Mouse (Mus musculus) embryo, embryonic 10 days (tissue): ENCODE results near the gene Gpr55.
"Not testable (repeated sequence)": the region's sequence is repeated elsewhere in the genome, so short reads cannot be mapped to it uniquely, and the experiment has no call there.

ENCODE experiments used
- DNase-seq: peaks from one replicate; pipeline ENCODE4 v3.0.0-alpha.2; 2015; ENCODE audit warnings: low spot score

The Gpr55 gene

DNA sequence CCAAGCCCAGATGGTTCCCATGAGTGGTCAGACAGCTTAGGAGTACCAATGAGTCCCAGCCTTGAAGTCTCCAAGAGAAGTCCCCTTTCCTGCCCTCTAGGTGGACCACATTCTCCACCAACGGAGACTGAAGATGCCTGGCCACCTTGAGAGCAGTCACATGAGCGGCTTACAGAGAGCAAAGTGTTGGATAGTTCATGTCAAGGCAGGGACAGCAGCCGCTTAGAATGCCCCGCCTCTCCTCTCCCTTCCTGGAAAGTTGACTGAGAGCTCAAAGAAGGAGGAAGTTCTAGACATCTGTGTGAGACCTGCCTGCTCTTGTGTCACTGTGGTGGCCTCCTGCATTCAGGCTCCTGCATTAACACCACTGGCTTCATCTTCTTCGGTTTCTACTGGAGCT is at the start of gene Gpr55:
Gene Gpr55, minus strand, starts transcription at position 135 of the 400 bp plus-strand sequence.
- no peak for DNase-seq

DNA sequence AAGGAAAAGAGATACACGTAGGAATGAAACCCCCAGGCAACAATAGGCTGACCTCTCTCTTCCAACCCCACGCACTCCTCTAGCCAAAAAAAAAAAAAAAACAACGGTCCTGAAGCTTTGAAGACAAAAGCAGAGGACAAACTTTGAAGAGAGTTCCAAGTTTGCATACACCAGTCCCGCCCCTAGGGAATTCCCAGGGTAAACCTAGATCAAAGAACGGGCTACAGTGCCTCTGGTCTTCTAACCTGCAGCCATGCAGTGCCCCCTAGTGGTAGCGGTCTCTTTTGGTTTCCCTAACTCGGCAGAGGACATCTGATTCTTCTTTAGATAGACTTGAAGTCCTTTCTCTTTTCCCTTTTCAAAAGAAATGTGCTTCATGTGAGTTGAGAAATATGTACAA is 47.0 kb upstream of the Gpr55 start:
- DNase-seq: peak; percentile 95

DNA sequence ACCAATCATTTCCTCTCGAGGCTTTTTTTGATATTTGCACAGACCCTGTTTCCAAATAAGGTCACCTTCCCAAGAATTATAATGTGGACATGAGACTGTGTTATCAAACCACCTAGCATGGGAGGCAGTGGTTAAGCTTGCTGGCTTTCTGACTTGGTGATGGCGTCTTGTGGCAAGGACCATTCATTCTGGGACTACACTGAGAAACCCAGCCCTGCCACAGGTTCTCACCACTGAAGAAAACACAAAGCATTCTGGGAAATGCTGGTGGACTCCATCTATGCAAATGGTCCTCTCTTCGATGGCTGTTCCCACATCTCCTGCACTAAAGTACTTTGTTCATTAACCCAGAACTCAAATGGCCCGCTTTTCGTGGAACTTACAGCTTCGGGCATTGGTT is 45.2 kb upstream of the Gpr55 start:
- DNase-seq: no peak

DNA sequence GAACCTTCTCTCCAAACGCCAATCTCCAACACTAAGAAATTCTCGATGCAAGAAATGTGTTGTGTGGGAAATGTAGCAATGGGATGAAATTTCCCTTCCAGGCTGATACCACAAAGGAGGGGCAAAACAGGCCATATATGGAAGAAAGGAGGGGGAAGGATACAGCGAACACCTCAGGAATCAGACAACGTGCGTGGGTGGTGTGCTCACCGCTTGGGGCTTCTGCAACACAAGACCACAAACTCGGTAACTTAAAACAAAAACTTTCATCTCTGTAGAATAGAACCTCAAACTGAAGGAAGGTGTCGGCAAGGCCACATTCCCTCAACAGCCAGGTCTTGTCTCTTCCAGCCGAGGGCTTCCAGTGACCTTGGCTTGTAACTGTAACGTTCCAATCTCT is 44.7 kb upstream of the Gpr55 start:
- DNase-seq: no peak

DNA sequence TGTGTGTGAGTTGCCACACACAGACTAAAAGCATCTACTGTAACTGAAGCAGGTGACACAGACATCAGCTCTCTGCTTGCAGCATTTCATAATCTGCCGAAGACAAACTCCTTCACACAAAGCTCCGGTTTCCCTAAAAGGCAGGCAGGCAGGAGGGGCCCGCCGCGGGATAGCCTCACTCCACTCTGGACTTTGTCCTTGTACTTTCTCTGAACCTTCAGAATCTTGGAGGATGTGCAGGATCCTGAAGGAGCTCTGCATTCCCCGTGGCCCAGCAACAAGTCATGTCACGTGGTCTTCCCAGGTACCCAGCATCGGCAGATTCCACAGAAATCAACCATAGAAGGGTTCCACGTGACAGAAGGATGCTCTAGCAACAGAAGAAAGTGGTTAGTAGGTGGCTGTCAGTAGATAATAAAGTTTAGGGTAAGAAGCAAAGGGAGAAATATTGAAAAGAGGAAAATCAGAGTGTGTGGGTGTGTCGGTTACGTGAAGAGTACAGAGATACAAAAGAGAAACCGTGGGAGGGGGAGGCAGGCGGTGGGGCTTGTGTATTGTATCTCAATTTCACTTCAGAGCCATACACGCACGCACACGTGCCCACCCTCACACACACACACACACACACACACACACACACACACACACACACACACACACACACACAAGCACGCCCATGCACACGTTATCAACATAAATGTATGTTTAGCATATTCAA is 39.2 kb upstream of the Gpr55 start:
- DNase-seq: no peak

DNA sequence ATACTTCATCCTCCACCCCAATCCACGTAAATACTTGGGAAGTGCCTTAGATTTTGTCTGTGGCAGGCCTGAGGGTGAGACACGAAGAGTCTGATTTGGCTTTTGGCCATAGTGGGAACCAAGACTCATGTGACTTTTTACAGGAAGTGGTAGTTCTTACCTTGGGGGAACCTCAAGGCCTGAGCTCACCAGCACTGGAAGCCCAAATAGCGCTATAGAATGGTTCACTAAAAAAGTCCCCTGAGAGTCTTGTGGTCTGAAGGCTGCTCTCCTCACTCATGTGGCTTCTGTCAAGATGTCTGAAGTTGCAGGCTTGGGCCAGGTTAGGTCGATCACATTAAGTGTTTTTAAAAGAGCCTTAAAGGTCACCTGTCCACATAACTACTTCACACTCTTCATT is 37.2 kb upstream of the Gpr55 start:
- no peak for DNase-seq

DNA sequence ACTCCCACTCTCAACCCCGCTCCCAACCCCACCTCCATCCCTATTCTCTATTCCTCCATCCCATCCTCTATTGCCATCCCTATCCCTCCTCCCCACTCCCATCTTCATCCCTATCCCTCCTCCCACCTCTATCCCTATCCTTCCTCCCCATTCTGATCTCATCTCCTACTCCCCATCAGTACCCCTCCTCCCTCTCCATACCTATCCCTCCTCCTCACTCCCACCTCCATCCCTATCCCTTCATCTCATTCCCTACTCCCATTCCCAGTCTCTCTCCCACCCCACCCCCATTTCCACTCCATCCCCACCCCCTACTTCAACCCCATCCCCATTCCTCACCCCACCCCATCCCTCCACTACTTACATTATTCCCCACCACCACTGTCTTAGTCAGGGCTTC is 36.4 kb upstream of the Gpr55 start:
- no peak for DNase-seq

DNA sequence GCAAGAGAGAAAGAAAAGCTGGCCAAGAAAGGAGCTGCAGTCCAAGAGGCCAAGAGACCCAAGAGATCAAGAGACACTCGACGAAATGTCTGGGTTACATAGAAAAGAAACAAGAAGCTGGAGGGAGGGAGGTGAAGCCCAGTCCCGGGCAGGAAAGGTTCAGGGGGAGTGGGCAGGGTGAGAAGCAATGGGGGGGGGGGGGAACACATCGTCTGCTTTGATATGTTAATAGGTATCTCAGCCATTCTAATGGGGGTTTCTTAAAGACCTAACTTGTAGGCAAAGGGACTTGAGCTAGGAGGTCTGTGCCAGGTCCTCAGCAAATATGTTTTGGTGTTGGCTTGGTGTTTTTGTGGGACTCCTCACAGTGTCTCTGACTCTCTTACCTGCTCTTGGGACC is 32.7 kb upstream of the Gpr55 start:
- DNase-seq: no peak

DNA sequence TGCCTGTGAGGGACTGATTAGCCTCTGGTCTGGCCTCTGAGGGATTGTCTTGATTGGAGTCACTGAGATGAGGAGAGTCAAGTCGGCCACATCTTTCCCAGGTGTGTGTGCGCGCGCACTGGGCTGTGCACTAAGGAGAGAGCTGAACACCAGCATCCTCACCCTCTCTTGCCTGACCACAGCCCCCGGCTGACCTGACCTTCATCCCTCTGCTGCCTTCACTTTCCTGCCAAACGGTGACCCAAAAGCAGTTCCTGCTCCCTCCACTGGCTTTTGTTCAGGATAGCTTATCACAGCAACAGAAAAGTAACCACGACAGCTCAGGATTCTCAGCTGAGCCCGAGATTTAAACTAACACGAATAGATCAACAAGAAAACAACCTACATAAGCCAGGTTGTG is 31.4 kb upstream of the Gpr55 start:
- no peak for DNase-seq

DNA sequence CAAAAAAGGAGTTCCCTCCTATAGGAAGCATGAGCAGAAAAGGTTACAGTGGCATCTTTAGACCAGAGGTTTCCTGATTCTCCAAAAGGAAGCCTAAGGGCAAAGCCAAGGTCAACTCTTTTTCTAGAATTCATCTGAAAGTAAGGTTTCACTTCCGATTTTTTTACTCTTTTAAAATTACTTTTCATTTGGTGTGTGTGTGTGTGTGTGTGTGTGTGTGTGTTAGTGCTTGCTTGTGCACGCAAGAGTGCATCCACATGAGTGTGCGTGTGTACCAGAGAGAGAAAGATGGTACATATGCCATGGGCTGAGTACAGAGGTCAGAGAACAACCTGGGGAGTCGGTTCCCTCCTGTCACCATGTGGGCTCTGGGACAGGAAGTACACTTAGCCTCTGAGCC is 28.1 kb upstream of the Gpr55 start:
- not testable (repeated sequence) for DNase-seq

DNA sequence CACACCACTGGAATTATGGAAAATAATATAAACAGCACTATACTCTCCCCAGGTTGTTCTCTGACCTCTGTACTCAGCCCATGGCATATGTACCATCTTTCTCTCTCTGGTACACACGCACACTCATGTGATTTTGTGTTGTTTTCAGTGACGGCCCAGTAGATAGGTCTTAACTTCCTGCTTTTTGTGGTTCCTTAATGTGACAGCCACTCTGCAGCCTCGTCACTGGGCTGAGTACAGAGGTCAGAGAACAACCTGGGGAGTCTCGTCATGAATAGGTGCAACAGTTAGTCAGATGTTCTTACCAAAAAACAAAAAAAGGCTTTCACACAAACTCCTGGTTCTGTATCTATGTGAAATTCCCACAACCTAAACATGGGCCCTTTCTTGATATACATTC is 27.5 kb upstream of the Gpr55 start:
- no peak for DNase-seq

DNA sequence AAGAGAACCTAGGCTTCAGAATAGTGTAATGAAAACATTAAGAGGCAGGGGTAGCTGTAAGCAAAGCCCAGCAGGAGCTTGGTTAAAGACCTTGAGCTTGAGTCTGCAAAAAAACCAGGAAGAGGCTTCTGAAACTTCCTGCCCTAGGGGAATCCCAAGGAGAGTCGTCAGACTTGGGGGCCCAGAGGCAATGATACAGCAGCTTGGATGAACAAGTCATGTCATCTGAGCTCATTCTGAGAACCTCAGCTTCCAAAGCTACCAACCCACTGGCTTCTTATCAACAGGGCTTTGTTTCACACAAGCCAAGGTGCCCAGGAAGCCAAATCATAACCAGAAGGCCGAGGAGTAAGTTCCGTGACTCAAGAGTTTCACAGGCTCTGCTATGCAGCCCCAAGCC is 25.0 kb upstream of the Gpr55 start:
- no peak for DNase-seq

DNA sequence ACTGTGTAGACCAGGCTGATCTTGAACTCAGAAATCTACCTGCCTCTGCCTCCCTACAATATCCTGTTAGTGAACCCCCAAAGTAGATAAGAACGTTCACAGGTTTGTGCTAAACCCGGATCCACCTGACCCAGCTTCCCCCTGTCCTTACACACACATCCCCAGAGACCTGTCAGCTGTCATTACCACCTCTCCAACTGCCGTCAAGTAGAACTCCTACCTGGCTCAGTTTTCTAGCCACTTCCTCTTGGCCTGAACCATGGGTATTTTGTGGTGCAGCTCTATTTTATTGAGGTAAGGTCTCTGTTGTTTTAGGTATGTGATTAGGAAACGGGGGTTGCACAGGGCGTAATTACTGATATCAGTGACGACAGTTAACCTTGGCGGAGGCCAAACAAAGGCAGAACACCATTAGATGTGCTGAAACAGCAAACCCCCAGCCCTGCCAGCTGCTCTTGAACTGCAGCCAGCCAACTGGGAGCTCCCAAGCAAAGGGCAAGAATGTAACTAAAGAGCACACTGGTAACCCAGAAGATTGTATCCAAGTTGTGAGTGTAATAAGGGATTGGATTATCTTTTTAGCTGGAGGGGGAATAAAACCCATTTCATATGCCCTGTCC is 21.0 kb upstream of the Gpr55 start:
- DNase-seq: no peak

DNA sequence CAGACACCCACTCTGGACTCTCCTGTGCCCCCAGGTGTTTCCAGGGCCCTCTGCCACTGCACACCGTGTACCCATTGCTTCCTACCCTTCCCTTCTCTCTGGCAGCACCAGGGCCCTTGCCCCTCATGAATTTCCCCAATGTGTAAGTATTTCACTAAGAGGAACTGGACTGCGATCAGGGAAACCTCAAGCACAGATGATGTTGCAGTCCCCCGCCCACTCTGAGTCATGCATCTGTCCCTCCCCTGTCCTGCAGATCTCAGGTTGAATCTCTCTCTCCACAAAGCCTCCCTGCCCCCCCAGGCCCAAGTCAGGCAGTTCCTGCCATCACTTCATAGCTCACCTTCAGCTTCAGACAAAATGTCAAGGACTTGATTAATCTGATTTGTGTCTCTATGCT is 16.9 kb upstream of the Gpr55 start:
- no peak for DNase-seq

DNA sequence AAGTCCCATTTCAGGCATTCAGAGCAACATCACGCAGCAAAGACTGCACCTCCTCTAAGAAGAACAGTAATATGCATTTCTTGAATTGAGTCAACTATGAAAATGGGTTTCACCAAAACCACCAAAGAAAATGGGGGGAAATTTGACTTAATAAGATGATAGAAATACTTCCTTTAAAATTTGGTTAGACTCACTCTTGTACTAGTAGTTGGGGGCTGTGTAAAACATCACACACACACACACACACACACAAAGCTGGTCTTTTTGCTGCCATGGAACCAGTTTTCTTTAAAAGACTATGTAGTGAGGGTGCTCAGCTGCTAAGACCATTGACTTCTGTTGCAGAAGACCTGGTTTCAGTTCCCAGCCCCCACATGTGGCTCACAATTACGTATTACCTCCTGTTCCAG is 12.7 kb upstream of the Gpr55 start:
- DNase-seq: no peak

DNA sequence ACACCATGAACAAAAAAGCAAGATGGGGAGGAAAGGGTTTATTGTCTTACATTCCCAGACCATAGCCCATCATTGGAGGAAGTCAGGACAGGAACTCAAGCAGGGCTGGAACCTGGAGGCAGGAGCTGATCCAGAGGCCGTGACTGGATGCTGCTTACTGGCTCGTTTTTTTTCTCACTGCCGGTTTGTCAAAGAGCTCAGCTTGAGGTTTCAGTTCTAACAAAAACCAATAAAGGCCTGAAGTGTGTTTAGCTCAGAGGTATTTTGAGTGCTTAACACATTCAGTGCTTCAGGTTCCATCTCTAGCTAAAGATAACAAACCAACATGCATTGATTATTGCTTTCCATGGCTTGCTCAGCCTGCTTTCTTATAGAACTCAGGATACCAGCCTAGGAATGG is 11.5 kb upstream of the Gpr55 start:
- DNase-seq: no peak

DNA sequence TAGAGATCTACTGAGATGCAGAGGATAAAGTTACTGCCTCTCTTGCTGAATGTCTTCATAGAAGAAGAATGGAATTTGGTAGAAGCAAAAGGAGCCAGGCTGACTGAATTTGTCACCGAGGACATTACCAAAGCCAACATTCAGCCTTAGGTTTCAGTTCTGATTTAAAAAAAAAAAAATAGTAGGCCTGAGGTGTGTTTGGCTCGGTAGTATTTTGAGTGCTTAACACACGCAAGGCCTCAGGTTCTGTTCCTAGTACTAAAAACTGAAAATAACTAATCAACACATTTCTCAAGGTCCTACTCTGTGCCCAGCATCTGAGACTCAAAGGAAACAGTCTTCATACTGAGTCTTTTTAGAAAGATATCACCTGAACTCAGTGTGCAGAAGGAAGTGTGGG is 10.3 kb upstream of the Gpr55 start:
- no peak for DNase-seq

DNA sequence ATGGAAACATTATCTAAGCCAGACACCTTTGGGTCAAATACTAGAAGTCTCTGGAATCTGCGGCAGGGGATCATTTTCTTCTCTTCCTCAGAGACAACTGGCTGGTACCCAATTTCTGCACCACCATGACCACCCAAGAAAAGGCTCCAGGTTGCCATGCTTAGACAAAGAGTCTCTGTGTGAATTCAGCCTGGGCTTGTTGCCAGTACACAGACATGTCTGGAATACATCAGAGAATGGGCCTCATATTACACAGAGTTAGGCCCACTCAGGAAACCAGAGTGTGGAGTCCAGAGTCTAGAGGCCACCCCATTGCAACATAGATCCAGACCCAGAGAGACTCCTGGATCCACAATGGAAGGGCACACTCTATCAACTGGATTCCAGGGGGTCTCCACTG is 8.7 kb upstream of the Gpr55 start:
- DNase-seq: no peak

DNA sequence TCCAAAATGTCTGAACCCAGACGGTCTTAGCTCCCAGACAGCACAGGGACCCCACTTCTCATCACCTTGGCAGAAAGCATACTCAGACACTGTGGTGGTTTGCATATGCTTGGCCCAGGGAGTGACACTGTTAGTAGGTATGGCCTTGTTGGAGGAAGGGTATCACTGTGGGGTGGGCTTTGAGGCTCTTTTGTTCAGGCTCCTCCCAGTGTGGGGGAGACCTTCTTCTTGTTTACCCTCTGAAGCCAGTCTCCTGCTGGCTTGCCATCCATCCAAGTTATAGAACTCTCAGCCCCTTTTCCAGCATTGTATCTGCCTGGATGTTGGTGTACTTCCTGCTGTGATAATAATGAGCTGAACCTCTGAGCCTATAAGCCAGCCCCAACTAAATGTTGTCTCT is 8.3 kb upstream of the Gpr55 start:
- DNase-seq: no peak

DNA sequence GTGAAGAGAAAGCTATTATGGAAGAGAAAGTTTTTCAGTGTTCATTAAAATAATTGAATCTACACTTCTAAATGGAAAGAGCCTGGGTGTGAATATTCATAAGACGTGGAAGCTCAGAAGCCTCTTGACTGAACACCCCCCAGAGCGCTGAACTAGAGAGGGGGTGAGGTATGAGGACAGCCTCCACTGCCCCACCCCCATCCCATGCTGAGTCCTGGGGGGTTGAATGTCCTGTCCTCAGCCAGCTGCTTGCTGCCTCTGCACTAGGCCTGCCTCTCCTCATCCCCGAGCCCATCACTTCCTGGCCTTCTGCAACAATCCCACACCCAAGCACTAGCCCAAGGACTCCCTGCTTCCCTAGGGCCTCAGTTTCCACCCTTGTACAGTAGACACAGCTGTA is 5.0 kb upstream of the Gpr55 start:
- DNase-seq: no peak

DNA sequence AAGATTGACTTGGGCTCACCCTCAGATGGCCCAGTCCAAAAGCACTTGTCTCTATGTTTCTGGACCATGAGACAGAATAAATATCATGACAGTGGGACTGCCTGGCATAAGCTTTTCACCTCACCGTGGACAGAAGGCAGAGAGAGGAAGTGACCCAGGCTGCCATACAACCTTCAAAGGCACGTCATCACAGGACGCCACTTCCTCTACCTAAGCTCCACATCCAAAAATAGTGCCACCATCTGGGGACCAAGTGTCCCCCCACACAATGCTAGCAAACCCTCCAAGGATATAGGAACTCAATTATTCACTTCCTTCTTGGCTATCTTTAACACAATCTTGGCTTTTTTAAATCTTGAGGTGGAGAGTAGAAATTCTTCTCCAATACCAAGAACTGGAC is 1.3 kb upstream of the Gpr55 start:
- no peak for DNase-seq

DNA sequence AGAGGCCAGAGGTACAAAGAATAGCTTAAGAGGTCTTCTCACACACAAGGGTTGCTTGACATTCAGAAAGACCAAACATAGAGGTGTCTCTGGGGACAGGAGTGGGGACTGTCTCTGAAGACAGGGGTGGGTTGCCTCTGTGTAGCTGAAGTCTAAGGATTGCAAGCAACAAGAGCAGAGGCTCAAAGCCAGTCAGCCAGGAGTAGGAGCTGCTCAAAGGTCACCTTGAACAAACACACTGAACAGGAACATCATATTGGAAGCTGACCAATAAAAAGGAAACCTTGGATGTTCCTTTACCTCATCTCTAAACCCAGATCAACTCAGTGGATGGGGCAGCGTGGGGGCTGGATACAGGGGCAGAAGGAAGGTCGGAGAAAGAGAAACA is 924 bp downstream of the Gpr55 start:
- DNase-seq: no peak

DNA sequence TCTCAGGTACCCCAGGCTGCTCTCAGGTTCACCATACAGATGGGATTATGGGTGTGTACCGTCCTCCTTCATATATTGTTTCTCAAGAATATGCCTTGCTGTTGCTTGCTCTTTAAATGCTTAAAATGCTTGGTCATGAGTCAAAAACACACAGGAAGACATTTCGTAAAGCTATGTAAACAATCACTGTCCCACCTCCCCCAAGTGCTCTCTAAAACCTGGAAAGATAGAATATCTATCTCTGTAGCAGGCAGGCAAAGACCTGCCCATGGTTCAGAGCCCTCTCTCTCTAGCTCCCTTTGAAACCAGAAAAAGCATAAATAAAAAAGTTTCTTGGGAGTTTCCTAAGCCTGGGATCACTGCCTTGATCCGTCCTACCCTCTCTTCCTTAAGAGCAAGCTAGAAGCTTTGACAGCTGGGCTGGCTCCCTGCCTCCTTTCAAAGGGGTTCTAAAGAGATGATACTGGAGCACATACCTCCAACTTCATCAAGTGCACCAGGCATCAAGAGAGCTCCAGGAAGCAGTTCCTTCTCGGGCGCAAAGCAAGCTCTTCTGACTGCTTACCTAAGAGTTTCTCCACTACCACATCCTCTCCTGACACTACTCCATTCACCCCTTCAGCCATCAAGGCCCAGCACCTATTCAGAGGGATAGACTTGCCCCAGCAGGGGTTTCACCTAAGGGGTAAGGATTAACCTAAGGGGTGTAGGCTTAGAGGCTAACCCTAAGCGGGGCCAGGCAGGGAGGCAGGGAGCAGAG is 1.5 kb downstream of the Gpr55 start:
- no peak for DNase-seq
